Mouse (Mus musculus): ENCODE results near the gene Glp1r. TPM values are rescaled to one million over a fixed set of nuclear protein-coding genes. Genes with fewer than 3 reads are reported as not detected.
A peak's percentile ranks its signal among the peaks of the same experiment; 100 is the strongest.

The Glp1r gene
- total RNA-seq, 2 experiments from 2014 or later, result 2.8 to 3.8 TPM

GRCm38 (mm10) chr17:30914264-30914663 lies 12.6 kb downstream of the Glp1r start:
- no peak for DNase-seq

- DNase-seq, result no peak
Measured at GRCm38 (mm10) chr17:30923566-30923965, 21.9 kb downstream of the Glp1r start.

- no peak for DNase-seq
Measured at GRCm38 (mm10) chr17:30930827-30931226, 29.2 kb downstream of the Glp1r start.

GRCm38 (mm10) chr17:30932836-30933235 lies 31.2 kb downstream of the Glp1r start:
- DNase-seq, result no peak

- no peak for DNase-seq
Measured at GRCm38 (mm10) chr17:30935301-30935700, 33.7 kb downstream of the Glp1r start.

- no peak for DNase-seq
Measured at GRCm38 (mm10) chr17:30938554-30938953, 36.9 kb downstream of the Glp1r start.

- no peak for DNase-seq
Measured at GRCm38 (mm10) chr17:30948382-30948781, 46.8 kb downstream of the Glp1r start.

GRCm38 (mm10) chr17:30950780-30951179 lies 49.2 kb downstream of the Glp1r start:
- peak in 1 of 2 experiments; percentile 63 for DNase-seq

- DNase-seq, result peak in 1 of 2 experiments; percentile 34
Measured at GRCm38 (mm10) chr17:30951600-30951999, 50.0 kb downstream of the Glp1r start.

GRCm38 (mm10) chr17:30954340-30954739 lies 52.7 kb downstream of the Glp1r start, which contains the start of gene Umodl1:
Gene Umodl1, plus strand, starts transcription at chr17:30954640.
- no peak for DNase-seq

GRCm38 (mm10) chr17:30961936-30962592 lies 60.4 kb downstream of the Glp1r start:
- no peak for DNase-seq

- DNase-seq, result no peak
Measured at GRCm38 (mm10) chr17:30962880-30963279, 61.3 kb downstream of the Glp1r start.

- no peak for DNase-seq
Measured at GRCm38 (mm10) chr17:30969983-30970382, 68.4 kb downstream of the Glp1r start.

GRCm38 (mm10) chr17:30971877-30972276 lies 70.3 kb downstream of the Glp1r start:
- no peak for DNase-seq

- no peak for DNase-seq
Measured at GRCm38 (mm10) chr17:30973332-30973731, 71.7 kb downstream of the Glp1r start.

- no peak for DNase-seq
Measured at GRCm38 (mm10) chr17:30977290-30977689, 75.7 kb downstream of the Glp1r start.

GRCm38 (mm10) chr17:30978556-30978955 lies 76.9 kb downstream of the Glp1r start:
- no peak for DNase-seq

- DNase-seq, result no peak
Measured at GRCm38 (mm10) chr17:30983521-30983920, 81.9 kb downstream of the Glp1r start.

- no peak for DNase-seq
Measured at GRCm38 (mm10) chr17:30990254-30990653, 88.6 kb downstream of the Glp1r start.

Small RNA genes lying within 50 kb of the gene (microRNA-seq; reads per million reads assigned to microRNA genes)
- 0 reads per million in 2 experiments for gene Gm24026

Other genes starting within 250 kb of the Glp1r start
- gene Umodl1, start 52.8 kb downstream of the Glp1r start, total RNA-seq (2021), result under 1 TPM; 0.35 to 0.42 TPM
- gene Abcg1, start 155.9 kb downstream of the Glp1r start, total RNA-seq (2021), result 10 to 100 TPM; 69.6 to 73.1 TPM
- not detected for gene Tff3, start 227.8 kb downstream of the Glp1r start, total RNA-seq (2021)
- gene Tff2, start 242.5 kb downstream of the Glp1r start, total RNA-seq (2021), result not detected

Data from layer of hippocampus, postnatal 36 days (tissue).